In the genomic region with DNA sequence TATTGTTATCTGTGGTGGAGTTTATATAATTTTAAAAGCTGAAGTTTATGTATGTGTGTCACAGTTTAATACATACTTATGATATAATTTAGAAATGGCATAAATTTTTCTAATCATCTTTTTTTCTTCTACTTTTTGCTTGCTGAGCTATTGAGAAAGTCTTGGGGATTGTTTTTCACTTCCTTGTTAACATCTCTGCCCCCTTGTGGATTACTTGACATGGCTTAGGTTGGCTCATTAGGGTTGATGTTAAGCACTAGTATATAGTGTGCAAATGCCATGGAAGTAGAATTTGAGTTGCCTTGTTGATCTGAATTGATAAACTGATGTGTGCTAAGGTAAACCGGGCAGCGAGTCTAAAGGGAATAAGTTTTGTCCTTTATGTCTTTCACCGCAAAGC, we compare ENCODE assay signal across 21 mouse cellular contexts.
DNase-seq lines count a peak whose midpoint lies in the region; ATAC-seq and TF ChIP-seq lines count a peak whose summit lies in the region.
"Had no signal": no experiment of that assay in that cellular context is flagged by ENCODE, and none has a peak within 500 bp of the region (broad histone marks: within the 10 kb centered on the region; RNA-seq: fewer than 3 reads in every experiment).

No protein-coding gene starts in this region.

- H3K27ac ChIP-seq in liver, postnatal 0 days (ENCODE audit: low read depth): no peak overlapping the region
- H3K27ac ChIP-seq in liver, embryonic 11.5 days (ENCODE audit: low read depth, low read length): no peak overlapping the region
- H3K27ac ChIP-seq in stomach, postnatal 0 days (replicated peaks): no peak overlapping the region
- H3K27ac ChIP-seq: embryonic facial prominence, embryonic 10.5 days; forebrain, embryonic 13.5 days; gastrocnemius, adult 2 months; heart, embryonic 13.5 days; hindbrain, embryonic 15.5 days had no signal

- H3K4me2 ChIP-seq in liver, postnatal 0 days (ENCODE audit: low read depth, low read length): no peak overlapping the region
- H3K4me2 ChIP-seq in liver, embryonic 11.5 days: no peak overlapping the region
- H3K4me2 ChIP-seq in stomach, postnatal 0 days (replicated peaks; ENCODE audit: low read depth): no peak overlapping the region
- H3K4me2 ChIP-seq: forebrain, embryonic 13.5 days; heart, embryonic 13.5 days; hindbrain, embryonic 15.5 days had no signal

- no peak overlapping the region for H3K9ac ChIP-seq in liver, postnatal 0 days (replicated peaks)
- H3K9ac ChIP-seq in liver, embryonic 11.5 days (ENCODE audit: low read depth, low read length): no peak overlapping the region
- no peak overlapping the region for H3K9ac ChIP-seq in stomach, postnatal 0 days (ENCODE audit: low read length)
- H3K9ac ChIP-seq: forebrain, embryonic 13.5 days; forebrain, postnatal 0 days; heart, embryonic 13.5 days; hindbrain, embryonic 15.5 days had no signal

- no peak for ATAC-seq in CD4-positive, CD25-positive, alpha-beta regulatory T cell, adult 4 months
- ATAC-seq in liver, postnatal 0 days: no peak
- no peak for ATAC-seq in liver, embryonic 11.5 days (replicated peaks; ENCODE audit: low FRiP score)
- peak; percentile 73 for ATAC-seq in megakaryocyte, adult 5-6 weeks (ENCODE audit: poor library complexity, severe bottlenecking)
- no peak for ATAC-seq in stomach, postnatal 0 days (ENCODE audit: low FRiP score, low TSS enrichment)
- ATAC-seq in cerebellum, adult (ENCODE audit: insufficient number of reproducible peaks, low FRiP score, low TSS enrichment): no peak
- ATAC-seq: forebrain, embryonic 13.5 days; forebrain, postnatal 0 days had no signal

- no peak for TF ChIP-seq EP300 in liver, postnatal 0 days (IDR thresholded peaks at IDR 0.05; ENCODE audit: low read depth)
- TF ChIP-seq EP300 in stomach, postnatal 0 days (optimal IDR thresholded peaks at IDR 0.05): no peak

- peak; percentile 7 for DNase-seq in CD4-positive, CD25-positive, alpha-beta regulatory T cell, adult 2 months (ENCODE audit: low read depth, low spot score)
- DNase-seq in liver, postnatal 0 days: no peak
- no peak for DNase-seq in liver, embryonic 11.5 days (ENCODE audit: low spot score)
- DNase-seq in stomach, postnatal 0 days (ENCODE audit: low spot score): no peak
- no peak for DNase-seq in urinary bladder, postnatal 14 days (ENCODE audit: low spot score)
- DNase-seq: adrenal gland, postnatal 10 days; cerebellum, adult 11-12 months; cerebellum, adult 9-11 months; cerebellum, postnatal 36 days; forebrain, postnatal 0 days; gastrocnemius, adult 2 months; gastrocnemius, postnatal 25 days; heart, adult 11 months; heart, postnatal 36 days had no signal

- H3K27me3 ChIP-seq in liver, postnatal 0 days (ENCODE audit: insufficient read depth, low read length): no peaks in the 10 kb centered on the region
- no peaks in the 10 kb centered on the region for H3K27me3 ChIP-seq in liver, embryonic 11.5 days (replicated peaks; ENCODE audit: control insufficient read depth, insufficient read depth, low read length)
- H3K27me3 ChIP-seq in stomach, postnatal 0 days (ENCODE audit: control insufficient read depth, insufficient read depth, low read length): no peaks in the 10 kb centered on the region
- H3K27me3 ChIP-seq: forebrain, embryonic 13.5 days; heart, embryonic 13.5 days; hindbrain, embryonic 15.5 days had no signal

- H3K4me3 ChIP-seq in liver, postnatal 0 days (ENCODE audit: low read depth, low read length): no peak overlapping the region
- H3K4me3 ChIP-seq in liver, embryonic 11.5 days (ENCODE audit: low read depth, low read length): no peak overlapping the region
- H3K4me3 ChIP-seq in stomach, postnatal 0 days (ENCODE audit: low read depth, low read length): no peak overlapping the region
- H3K4me3 ChIP-seq: embryonic facial prominence, embryonic 10.5 days; forebrain, embryonic 13.5 days; gastrocnemius, adult 2 months; heart, embryonic 13.5 days; hindbrain, embryonic 15.5 days had no signal

- 82% methylated on average over 3 of the region's 3 CpGs for WGBS in liver, postnatal 0 days (ENCODE audit: insufficient replicate concordance)
- WGBS in liver, embryonic 11.5 days: 90% methylated on average over 3 of the region's 3 CpGs
- 88% methylated on average over 3 of the region's 3 CpGs for WGBS in stomach, postnatal 0 days

- peak; percentile 19; the same call in 1 of the 2 replicates for TF ChIP-seq CTCF in liver, postnatal 0 days (IDR thresholded peaks at IDR 0.05; ENCODE audit: low read depth)
- peak; percentile 32; the same call in 1 of the 2 replicates for TF ChIP-seq CTCF in stomach, postnatal 0 days (IDR thresholded peaks at IDR 0.05; ENCODE audit: low read depth)

- H3K36me3 ChIP-seq in liver, postnatal 0 days (replicated peaks; ENCODE audit: insufficient read depth, low read length): no peaks in the 10 kb centered on the region
- H3K36me3 ChIP-seq in liver, embryonic 11.5 days (ENCODE audit: control insufficient read depth, insufficient read depth, low read length): no peaks in the 10 kb centered on the region
- no peaks in the 10 kb centered on the region for H3K36me3 ChIP-seq in stomach, postnatal 0 days (ENCODE audit: control insufficient read depth, insufficient read depth, low read length)
- H3K36me3 ChIP-seq: embryonic facial prominence, embryonic 10.5 days; heart, embryonic 13.5 days; hindbrain, embryonic 15.5 days had no signal

- no peaks in the 10 kb centered on the region for H3K4me1 ChIP-seq in liver, postnatal 0 days (ENCODE audit: insufficient read depth)
- no peaks in the 10 kb centered on the region for H3K4me1 ChIP-seq in liver, embryonic 11.5 days (replicated peaks; ENCODE audit: control insufficient read depth, insufficient read depth, low read length)
- no peaks in the 10 kb centered on the region for H3K4me1 ChIP-seq in stomach, postnatal 0 days (replicated peaks; ENCODE audit: control insufficient read depth, insufficient read depth)
- H3K4me1 ChIP-seq: embryonic facial prominence, embryonic 10.5 days; forebrain, embryonic 13.5 days; heart, embryonic 13.5 days; hindbrain, embryonic 15.5 days had no signal

- no peaks in the 10 kb centered on the region for H3K9me3 ChIP-seq in liver, postnatal 0 days (ENCODE audit: low read length)
- no peaks in the 10 kb centered on the region for H3K9me3 ChIP-seq in liver, embryonic 11.5 days (ENCODE audit: control insufficient read depth, low read length)
- H3K9me3 ChIP-seq in stomach, postnatal 0 days (ENCODE audit: control insufficient read depth, low read length): no peaks in the 10 kb centered on the region
- H3K9me3 ChIP-seq: embryonic facial prominence, embryonic 10.5 days; forebrain, embryonic 13.5 days; heart, embryonic 13.5 days; hindbrain, embryonic 15.5 days had no signal
